Mouse (Mus musculus): ENCODE data around the gene Cacna1d.

DNA sequence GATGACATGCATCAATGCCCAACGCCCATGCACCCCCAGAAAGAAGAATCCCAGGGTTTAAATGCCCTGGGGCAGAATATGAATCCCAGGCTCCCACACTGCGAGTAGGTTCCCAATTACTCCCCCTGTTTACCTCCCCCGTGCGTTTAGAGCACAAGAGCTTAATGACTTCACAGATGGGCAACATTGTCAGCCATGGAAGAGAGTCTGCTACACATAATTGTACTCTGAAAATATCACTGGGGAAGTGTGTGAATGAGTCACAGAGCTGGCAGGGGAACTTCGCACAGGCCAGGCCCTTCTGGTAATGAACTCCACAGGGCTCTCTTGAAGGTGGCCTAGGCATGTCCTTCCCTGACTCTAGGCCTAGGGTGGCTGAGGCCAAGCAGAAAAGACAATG is 125.4 kb downstream of the Cacna1d start:
- TF ChIP-seq POLR2A (IDR thresholded peaks at IDR 0.05; ENCODE audit: borderline replicate concordance, low read depth, low read length): no peak
- TF ChIP-seq CTCF (IDR thresholded peaks at IDR 0.05; ENCODE audit: low read depth, low read length): no peak
